Mouse (Mus musculus) 3T3-L1 (cell line): ENCODE measurements around the gene Zzef1.
A peak's percentile ranks its signal among the peaks of the same experiment; 100 is the strongest.
"Not testable (repeated sequence)": the region's sequence is repeated elsewhere in the genome, so short reads cannot be mapped to it uniquely, and the experiment has no call there.

Source experiments
- DNase-seq: peaks from one replicate; pipeline ENCODE4 v3.0.0-alpha.2; 2015; ENCODE audit warnings: low read depth, low spot score

The Zzef1 gene

GRCm38 (mm10) chr11:72795455-72796295 lies at the start of gene Zzef1, which contains the start of gene Cyb5d2:
TSS of gene Zzef1 (plus strand) at chr11:72796226.
TSS of gene Cyb5d2 (minus strand) at chr11:72796142.
- peak; percentile 97 for DNase-seq

- peak; percentile 94 for DNase-seq
These were observed 44.1 kb upstream of the Zzef1 start for GRCm38 (mm10) chr11:72751956-72752355.

- no peak for DNase-seq
These were observed 37.7 kb upstream of the Zzef1 start for GRCm38 (mm10) chr11:72758316-72758715.

GRCm38 (mm10) chr11:72759581-72759980 lies 36.4 kb upstream of the Zzef1 start:
- peak; percentile 76 for DNase-seq

DNA sequence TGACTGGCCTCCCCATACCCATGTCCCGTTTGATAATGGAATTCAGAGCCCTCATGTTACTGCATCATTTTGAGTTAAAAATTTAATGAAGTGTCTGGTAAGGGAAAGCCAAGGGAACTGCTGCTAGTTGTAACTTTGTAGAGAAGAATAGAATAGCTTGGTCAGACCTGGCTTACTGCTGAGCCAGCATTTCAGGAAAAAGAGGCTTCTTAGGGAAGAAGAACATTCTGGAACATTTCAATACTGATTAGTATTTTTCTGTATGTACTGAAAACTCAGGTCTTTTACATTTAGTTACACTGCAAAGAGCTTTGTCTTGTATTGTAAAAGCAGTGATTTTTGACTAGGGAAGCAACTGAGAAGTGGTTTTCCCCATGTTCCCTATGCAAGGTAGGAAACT lies 35.2 kb upstream of the Zzef1 start:
- DNase-seq: no peak

DNA sequence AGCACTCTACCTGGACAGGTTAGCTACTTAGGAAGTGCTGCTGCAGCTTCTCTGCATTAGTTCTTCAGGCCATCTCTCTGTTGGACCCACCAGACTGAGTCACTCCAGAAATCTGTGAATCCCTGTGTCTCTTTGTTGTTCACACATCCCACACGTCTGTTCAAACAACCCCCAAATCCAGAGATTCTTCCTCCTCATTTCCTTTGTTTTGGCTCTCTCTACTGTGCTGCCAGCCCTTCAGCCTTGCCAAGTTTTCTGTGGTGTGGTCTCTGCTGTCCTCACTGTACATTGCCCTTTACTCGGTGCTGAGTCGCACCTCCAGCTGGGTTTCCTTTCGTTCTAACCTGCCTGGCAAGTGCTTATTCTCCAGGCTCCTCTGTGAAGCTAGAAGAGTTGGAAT lies 31.8 kb upstream of the Zzef1 start:
- DNase-seq: no peak

- DNase-seq: no peak
These were observed 28.3 kb upstream of the Zzef1 start for GRCm38 (mm10) chr11:72767716-72768115.

DNA sequence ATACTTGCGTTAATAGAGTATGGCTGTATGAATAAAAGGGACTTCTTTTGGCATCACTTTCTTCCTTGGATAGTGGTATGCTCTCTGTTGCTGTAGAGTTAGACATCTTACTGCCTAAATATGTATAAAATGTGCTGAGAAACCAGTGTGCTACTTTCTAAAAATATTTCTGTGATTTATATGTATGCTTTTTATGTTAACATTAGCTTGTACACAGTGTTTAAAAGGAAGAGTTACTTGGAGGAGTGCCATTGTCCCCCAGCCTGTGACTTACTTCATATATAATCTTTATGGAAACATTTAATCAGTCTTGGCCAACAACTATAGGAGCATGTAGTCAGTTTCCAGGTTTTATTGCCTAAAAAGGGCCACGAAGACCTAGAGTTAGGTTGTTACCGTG lies 27.0 kb upstream of the Zzef1 start:
- no peak for DNase-seq

GRCm38 (mm10) chr11:72770324-72770723 lies 25.7 kb upstream of the Zzef1 start:
- no peak for DNase-seq

GRCm38 (mm10) chr11:72770816-72771215 lies 25.2 kb upstream of the Zzef1 start:
- DNase-seq: no peak

- peak; percentile 32 for DNase-seq
These were observed 24.6 kb upstream of the Zzef1 start for GRCm38 (mm10) chr11:72771461-72771860.

- DNase-seq: not testable (repeated sequence)
These were observed 23.4 kb upstream of the Zzef1 start for GRCm38 (mm10) chr11:72772611-72773010.

- no peak for DNase-seq
These were observed 17.1 kb upstream of the Zzef1 start for GRCm38 (mm10) chr11:72778957-72779356.

GRCm38 (mm10) chr11:72782103-72782502 lies 13.9 kb upstream of the Zzef1 start:
- DNase-seq: no peak

DNA sequence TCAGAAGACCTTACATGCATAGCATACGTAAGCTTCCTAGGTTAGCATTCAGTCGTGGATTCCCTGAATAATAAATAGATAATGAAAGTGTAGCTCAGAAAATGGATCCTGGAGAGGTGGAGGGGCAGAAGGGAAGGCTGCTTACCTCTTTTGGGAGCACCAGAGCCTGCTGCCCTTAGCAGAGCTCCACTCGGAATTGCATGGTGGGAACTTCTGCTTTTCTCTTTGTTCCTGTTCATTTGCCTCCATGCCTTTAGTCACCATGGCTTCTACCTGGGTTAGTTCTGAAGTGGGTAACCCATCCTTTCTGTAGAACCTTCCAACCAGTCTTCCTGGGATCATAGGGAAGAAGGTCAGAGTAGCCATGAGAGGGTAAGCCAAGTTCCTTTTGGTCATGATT lies 13.5 kb upstream of the Zzef1 start:
- no peak for DNase-seq

- peak; percentile 88 for DNase-seq
These were observed 4.0 kb upstream of the Zzef1 start for GRCm38 (mm10) chr11:72792033-72792432.

DNA sequence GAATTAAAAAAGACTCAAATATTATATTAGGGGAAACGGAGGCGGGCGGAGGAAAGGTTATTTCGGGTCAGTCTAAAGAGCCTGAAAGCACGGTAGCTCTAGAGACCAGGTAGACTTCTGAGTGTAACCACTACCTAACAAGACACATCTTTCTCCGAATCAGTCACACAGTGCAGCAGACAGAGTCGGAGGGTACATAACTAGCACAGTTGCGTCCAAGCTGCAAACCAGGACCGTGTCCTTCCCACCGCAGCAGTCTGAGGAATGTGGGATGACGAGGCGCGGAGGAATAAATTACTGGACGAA lies 924 bp upstream of the Zzef1 start:
- peak; percentile 63 for DNase-seq

- DNase-seq: no peak
These were observed 266 bp downstream of the Zzef1 start for GRCm38 (mm10) chr11:72796296-72796687.

DNA sequence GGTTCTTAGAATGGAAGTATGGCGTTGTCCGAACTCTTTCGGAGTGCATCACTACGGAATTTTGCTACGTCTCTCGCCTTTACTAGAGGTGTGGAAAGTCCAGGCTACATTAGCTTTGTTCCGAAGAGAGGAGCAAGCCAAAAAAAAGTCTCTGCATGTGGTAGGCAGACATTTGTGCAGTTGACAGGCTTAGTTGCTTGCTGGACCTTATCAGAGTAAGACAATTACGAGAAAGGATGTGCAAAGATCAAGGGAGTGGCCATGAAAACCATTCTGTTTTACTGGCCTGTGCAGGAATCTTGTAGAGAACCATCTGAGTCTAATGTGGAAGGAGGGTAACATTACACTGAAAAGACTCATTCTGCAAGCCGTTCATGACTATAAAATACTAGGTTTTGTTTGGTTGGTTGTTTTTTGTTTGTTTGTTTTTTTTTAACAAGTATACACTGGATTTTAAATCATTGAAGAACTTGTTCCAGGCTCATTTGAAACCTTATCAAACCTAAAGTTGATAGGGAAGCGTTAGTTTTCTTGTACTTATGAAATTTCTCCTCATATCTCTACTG lies 830 bp downstream of the Zzef1 start:
- DNase-seq: no peak

DNA sequence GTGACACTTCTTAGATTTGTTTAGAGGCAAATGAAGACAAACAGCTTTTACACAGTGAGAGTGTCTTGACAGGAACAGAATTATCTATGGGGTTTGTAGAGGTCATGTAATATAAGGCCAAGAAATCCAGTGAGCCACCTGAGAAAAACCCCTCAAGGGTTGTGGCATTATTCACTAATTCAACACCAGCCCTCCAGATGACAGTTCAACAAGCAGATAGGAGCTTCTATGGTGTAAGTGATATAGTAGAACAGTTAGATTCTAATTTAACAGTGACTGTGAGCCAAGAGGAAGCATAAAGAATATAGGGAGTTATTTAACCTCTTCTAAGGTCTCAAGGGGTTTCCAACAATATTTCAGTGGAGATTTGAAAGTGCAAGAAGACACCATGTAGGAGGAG lies 2.1 kb downstream of the Zzef1 start:
- DNase-seq: no peak

GRCm38 (mm10) chr11:72801182-72801581 lies 5.2 kb downstream of the Zzef1 start:
- no peak for DNase-seq

- no peak for DNase-seq
These were observed 7.0 kb downstream of the Zzef1 start for GRCm38 (mm10) chr11:72803038-72803437.

GRCm38 (mm10) chr11:72804586-72804985 lies 8.6 kb downstream of the Zzef1 start:
- DNase-seq: no peak
